Mouse (Mus musculus) naive thymus-derived CD4-positive, alpha-beta T cell, adult 2 months (primary cell): Measurements from ENCODE around the gene Gm45015.
"Not testable (repeated sequence)": the region's sequence is repeated elsewhere in the genome, so short reads cannot be mapped to it uniquely, and the experiment has no call there.

Source experiments
- DNase-seq: peaks from one replicate; pipeline ENCODE4 v3.0.0-alpha.2; 2011; ENCODE audit warnings: low read depth

The Gm45015 gene

GRCm38 (mm10) chrX:73336740-73337139 is at the start of gene Gm45015:
TSS of gene Gm45015 (minus strand) at chrX:73336840.
- no peak for DNase-seq

- DNase-seq, result no peak
Observed at GRCm38 (mm10) chrX:73384924-73385323, 48.3 kb upstream of the Gm45015 start.

DNA sequence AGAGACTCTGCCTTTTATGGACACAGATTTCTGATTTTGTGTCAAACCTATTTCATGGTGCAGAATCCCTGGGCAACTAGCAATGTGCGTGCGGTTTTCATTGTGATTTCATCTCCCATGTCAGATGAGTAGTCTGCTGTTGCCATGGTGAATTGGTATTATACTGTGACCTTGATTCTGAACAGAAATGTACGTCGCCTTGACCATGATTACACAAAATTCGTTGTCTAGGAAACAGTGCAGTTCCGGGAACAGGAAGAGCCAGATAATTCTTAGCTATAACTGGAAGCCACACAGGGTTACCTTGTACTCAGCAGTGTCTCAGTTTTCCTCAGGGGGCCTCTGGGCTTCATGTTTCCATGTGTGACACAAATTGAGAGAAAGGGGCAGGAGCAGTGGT is 47.8 kb upstream of the Gm45015 start:
- DNase-seq, result no peak

DNA sequence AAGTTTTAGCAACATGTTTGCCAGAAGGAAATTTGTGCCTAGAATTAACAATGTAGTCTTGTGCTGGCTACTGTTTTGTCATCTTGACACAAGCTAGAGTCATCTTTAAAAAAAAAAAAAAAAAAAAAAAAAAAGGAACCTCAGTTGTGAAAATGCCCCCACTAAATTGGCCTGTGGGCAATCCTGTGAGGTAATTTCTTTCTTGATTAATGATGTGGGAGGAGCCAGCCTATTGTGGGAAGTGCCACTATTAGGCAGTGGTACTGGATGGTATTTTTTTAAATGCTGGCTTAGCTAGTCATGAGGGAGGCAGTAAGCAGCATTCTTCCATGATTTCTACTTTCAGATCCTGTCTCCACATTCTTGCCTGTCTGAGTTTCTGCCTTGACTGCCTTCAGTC is 26.7 kb upstream of the Gm45015 start:
- no peak for DNase-seq

- no peak for DNase-seq
Observed at GRCm38 (mm10) chrX:73356719-73357118, 20.1 kb upstream of the Gm45015 start.

DNA sequence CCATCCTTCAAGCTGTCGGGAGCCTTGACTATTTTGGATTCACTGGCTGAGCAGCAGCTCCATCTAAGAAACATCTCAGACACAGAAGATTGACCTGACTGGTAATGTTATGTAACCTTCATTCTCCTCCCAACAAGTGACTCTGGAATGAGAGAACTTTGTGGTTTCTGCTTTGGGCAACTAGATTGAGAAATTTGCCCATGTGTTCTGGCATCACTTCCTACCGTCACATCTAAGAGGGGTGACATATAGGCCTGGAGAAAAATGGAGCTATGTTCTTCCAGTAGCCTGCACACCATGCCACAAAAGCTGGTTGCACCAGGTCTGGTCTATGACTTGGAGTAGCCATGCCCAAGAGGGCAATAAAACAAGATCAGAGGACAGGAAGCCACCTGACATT is 19.5 kb upstream of the Gm45015 start:
- no peak for DNase-seq

- no peak for DNase-seq
Observed at GRCm38 (mm10) chrX:73344346-73344745, 7.7 kb upstream of the Gm45015 start.

DNA sequence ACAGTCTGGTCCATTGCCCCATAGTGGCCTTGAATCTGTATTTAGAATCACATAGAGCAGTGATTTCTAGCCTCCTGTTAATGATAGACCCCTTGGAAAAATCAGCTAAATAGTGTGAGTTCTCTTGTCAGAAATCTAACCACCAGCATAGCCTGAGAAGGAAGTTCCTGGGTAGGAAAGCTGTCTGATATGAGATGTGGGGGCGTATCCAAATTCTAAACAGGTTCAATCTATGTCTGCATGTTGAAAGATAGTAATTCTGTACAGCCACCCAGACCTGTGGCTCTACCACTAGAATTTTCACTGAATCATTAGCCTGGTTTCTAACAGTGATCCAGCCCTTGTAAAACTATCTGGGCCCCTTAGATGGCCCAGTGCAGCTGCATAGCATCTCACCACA is 7.2 kb upstream of the Gm45015 start:
- no peak for DNase-seq

DNA sequence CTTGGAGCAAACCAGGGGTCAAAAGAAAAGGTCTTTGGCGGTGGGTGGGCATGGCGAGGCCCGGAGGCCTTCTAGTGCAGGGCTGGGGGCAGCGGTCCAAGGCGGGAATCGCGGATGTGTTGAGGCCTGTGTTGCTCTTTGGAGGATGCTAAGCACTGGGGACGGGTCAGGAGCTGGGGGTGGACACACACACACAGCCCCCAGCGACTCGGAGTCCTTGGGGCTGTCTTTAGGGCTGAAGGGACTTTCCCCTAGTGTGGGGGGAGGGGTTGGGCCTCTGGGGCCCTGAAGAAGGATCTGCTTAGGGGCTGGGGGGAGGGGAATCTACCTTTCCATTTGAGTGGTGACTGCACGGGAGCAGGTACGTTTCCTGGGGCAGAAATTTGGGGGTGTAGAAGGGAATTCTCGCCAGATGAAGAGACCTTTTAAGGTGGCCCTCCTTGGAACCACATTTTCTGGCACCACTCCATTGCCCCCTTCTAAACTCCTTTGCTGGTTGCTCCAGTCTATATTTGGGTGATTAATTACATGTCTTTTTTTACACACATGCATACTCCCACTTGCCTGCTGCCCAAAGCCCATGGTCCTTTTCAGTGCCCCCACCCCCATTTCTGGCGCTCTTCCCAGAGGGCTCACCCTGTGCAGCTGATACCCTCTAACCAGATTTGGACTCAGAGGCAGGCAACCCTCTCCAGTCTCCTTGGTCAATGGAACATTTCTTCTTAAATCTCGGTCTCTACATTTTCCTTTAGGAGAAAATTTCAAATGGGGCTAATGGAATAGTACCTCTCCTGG is 6.5 kb upstream of the Gm45015 start:
- DNase-seq, result peak; percentile 41

GRCm38 (mm10) chrX:73342483-73342895 is 5.8 kb upstream of the Gm45015 start, which contains the start of gene Zfp275:
TSS of gene Zfp275 (plus strand) at chrX:73342621.
- DNase-seq, result peak; percentile 72

GRCm38 (mm10) chrX:73342068-73342467 is 5.4 kb upstream of the Gm45015 start:
- DNase-seq, result no peak

DNA sequence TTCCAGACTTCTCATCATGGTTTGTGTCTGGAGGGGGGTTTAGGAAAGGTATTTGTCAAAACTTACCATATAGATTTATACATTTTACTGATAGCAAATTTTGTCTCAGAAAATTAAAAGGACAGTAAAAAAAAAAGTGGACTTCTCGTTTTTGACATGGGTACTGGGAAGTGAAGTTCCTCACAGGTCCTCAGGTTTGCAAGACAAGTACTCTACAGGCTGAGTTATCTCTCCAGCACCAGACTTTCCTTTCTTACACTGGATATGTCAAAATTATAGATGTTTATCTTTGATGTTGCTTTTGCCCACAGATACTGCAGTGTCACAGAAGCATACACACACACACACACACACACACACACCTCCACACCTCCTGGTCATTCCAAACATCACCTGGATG is 4.8 kb upstream of the Gm45015 start:
- DNase-seq, result no peak

GRCm38 (mm10) chrX:73333548-73333947 is 3.1 kb downstream of the Gm45015 start:
- no peak for DNase-seq

GRCm38 (mm10) chrX:73327215-73327614 is 9.4 kb downstream of the Gm45015 start:
- no peak for DNase-seq

DNA sequence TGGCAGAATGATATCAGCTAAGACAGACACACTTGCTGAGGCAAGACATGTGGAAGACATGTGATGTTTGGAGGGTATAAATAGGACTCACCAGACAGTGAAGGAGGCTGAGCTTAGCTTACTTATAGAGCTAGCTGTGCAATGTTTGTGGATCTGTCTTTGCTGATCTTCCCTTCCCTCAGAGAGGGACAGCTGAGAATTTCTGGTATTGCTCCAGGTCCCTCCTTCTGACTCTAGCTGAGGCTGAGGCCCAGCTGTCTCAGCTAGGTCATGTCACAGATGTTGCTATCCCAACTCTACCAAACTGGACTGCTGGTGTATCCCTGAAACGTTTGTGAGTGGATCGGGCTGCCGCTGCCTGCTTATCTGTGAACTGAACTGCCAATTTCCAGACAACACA is 15.6 kb downstream of the Gm45015 start:
- DNase-seq, result no peak

DNA sequence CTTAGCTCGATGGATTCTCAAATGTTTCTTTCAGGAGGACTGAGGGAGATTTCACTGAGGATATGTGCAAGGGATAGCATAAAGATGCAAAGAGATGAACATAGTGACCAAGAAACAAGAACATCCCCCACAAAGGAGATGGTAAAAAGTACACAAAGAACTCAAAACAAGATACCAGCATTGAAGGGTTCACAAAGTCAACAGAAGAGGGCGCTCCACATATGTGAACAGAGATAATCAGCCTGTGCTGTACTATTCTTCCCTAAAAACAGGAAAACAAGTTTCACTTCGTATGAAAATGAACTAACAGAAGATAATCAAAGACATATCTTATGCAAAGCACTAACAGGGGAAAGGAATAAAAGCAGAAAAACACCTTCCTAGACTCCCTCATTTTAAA is 24.1 kb downstream of the Gm45015 start:
- peak; percentile 62 for DNase-seq

DNA sequence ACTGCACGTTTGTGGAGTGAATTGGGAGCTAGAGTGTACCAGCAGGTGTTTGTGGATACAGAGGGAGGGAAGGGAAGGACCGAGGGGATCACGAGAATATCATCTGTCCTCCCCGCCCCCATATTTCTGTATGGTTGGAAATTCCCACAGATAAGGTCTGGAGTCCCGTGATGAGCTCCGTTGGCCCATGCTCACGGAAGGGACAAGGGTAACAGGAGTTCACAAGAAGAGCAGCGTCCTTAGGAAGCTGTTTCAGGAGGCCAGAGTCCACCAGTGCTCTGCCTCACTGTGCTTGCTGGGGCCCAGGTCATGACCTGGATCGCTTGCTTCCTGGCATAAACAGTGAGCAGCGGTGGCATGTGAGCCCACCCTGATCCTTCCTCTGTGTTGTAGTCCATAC is 40.9 kb downstream of the Gm45015 start:
- DNase-seq, result not testable (repeated sequence)

DNA sequence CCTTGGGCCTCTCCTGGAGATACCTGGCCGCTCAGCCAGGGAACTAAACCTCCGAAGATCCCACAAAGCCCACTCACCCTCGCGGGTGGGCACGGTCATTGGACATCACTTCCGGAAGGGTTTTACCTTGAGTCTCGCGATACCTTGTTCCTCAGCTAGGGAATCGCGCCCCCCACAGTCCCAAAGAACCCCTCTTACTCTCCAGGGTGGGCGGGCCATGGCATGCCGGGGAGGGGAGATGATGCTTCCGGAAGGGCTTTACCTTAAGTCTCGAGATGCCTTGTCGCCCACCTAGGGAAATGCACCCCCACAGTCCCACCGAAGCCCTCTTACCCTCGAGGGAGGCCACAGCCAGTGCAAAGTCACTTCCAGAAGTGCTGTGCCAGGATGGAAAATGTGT is 43.8 kb downstream of the Gm45015 start, which contains the start of the genes Xlr5a and Xlr5c:
TSS of gene Xlr5a (minus strand) at position 101 of the 400 bp plus-strand sequence.
TSS of gene Xlr5c (minus strand) at position 101 of the 400 bp plus-strand sequence.
- not testable (repeated sequence) for DNase-seq
